Mouse (Mus musculus) embryo, embryonic 11 days (tissue): ENCODE results near the gene Ganc.
A peak's percentile ranks its signal among the peaks of the same experiment; 100 is the strongest.

Source experiments
- DNase-seq: peaks from one replicate; pipeline ENCODE4 v3.0.0-alpha.2; 2015

Gene Ganc

DNA sequence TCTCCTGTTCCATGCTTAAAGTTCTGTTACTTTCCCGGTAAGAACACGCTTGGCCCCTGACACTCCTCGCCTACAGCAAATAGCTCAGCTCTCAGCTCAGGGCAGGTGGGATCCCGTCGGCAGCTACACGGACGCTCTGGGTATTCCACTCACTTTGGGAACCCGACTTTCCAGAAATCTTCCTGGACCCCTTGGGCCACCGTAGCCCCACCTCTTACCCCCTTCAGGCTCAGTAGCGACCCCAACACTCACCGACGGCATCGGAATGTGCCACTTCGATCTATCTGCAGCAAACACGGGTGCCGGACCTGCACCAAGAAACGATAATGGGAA is at the start of gene Ganc:
TSS of gene Ganc (plus strand) at position 244 of the 333 bp plus-strand sequence.
- peak; percentile 80 for DNase-seq

DNA sequence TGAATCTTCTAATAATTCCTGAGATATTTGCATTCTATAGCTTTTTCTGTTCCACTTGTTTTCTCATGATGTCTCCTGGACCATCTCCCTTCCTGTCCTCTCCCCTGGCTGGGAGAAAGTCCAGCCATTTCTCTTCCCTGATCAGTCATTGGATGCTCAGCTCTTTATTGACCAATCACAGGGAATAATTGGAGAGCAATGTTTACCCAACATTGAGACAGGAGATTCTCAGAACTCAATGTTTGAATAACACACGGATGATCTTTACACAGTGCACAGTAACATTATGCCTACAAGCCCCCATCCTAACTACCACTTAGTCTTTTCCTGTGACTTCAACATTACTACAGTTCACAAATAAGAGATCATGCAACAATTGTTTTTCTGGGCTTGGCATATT is 43.3 kb upstream of the Ganc start:
- DNase-seq, result no peak

DNA sequence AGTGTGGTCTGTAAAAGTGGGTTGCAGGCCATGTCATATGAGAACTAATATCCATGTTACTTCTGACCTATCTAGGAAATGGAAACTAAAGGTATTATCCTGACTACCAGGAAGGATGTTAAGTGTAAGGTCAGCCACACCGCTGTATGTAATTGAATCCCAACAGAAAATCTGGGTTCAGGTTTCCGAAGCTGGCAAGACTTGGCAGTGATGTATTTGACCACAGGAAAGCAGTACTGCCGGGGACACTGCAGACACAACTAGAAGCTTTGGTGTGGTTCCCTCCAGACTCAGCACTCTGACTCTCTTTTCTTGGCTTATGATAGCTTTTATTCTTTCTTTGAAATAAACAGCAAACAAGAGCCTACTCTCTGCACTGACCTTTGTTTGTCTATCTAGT is 37.2 kb upstream of the Ganc start:
- no peak for DNase-seq

DNA sequence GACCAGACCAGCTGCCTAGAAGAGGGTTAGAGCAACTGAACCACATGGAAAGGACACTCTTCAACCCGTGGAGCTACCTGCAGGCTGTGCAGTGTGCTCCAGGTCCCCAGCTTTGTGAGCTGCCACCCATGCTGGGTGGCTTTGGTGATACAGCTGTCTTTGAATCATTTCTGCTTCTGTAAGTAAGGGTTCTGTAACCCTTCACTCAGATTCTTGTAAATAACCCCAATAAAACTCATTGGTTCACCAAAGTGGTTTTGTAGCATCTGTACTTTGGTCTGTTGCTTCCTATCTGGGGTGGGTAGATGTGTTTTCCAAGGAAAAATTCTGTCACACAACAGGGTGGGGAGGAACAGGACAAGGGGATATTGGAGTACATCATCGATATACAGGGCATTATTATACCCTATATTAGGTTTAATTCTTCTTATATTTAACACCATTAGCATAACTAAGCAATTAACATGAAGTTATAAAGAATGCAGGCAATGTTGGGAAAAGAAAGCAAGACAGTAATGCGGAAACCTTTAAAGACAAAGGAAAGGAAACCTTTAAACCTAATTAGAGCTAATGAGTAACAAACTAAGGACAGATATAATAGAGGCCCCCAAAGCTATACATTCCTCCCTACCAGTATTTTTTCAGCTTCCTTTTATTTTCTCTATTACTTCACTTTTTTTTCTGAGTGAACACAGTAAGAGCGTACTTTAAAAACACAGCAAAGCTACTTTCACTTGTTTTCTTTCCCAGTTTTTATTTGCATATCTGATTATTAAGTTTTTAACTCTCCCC is 36.1 kb upstream of the Ganc start:
- DNase-seq, result no peak

- no peak for DNase-seq
Observed at GRCm38 (mm10) chr2:120373858-120374257, 29.8 kb upstream of the Ganc start.

- DNase-seq, result no peak
Observed at GRCm38 (mm10) chr2:120386264-120386663, 17.4 kb upstream of the Ganc start.

DNA sequence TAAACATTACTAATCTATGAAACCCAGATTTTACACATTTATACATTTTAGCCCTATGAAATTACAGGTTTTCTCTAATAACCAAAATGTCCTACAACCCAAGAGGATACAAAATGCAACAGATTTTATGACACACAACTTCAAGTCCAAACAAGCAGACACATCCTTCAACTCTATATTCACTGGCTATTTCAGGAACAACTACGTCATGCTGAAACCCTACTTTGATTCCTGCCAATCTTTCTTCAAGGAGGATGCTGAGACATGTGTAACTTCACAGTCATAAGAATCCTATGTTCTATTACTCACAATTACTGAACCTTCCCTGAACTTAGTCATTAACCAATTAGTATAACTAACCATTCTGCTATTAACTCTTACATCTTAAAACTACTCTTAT is 16.4 kb upstream of the Ganc start:
- no peak for DNase-seq

DNA sequence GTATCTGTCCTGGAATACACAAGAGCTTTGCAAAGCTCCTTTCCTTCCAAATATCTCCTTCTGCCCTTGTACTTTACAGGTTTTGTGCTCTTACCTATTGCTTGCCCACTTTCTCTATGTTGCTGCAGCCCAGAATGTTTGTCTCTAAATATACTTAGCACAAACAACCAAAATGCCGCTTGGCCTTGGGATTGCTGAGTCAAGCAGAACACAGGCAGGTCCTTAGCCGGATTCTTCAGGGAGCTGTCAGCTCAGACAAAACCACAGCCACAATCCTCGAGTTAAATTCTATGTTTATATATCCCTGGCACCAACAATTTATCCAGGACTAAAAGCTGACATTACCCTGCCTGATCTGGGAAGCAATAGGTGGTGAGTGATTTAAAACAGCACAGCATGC is 14.3 kb upstream of the Ganc start:
- DNase-seq, result no peak

DNA sequence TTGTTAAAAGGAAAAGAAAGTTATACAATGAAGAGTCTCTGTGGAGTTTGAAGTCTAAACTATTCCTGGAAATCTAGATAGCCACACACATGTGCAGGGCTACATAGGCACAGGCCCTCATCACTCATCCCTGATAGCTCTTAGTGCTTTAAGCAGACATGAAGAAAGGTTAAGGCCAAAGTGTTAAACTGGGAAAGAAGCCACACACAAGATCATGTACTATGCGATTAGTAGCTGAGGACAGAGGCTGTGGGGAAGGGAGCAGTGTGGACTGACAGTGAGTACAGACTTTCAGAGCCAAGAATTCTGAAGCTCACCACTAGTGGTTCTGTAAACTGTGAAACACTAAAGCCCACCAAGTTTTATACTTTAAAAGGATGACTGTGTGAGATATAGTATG is 12.8 kb upstream of the Ganc start:
- DNase-seq, result no peak

GRCm38 (mm10) chr2:120392406-120392805 is 11.3 kb upstream of the Ganc start:
- peak; percentile 5 for DNase-seq

DNA sequence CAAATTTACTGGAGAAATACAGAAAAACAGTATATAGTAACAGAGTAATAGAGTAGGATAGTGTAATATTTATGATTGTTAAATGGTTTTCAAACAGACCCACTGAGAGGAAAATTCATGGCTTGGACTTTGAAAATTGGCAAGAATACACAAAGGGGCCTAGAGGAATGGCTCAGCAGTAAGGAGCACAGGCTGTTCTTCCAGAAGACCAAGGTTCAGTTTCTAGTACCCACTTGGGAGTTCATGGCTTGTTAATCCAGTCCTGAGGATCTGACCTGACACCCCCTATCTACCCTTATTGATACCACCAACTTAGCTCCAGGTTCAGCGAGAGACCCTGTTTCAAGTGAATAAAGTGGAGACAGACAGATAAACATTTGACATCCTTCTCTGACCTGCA is 5.7 kb upstream of the Ganc start:
- DNase-seq, result no peak

DNA sequence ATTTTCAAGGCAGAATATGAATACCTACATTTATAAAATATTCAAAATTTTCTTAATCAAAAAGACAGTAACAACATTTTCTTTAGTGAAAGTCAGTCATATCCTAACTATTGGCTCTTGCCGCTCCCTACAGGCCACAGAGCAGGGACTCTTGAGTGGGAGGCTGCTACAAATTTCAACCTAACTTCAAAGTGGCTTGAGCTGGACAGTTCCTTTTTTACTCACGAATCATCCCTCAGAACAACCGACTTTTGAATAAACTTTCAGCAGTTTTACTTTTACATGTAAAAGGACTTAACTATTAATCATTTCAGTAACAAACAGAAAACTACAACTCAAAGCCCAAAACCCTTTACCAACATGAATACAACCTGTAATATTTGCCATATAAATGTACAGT is 883 bp upstream of the Ganc start:
- no peak for DNase-seq

DNA sequence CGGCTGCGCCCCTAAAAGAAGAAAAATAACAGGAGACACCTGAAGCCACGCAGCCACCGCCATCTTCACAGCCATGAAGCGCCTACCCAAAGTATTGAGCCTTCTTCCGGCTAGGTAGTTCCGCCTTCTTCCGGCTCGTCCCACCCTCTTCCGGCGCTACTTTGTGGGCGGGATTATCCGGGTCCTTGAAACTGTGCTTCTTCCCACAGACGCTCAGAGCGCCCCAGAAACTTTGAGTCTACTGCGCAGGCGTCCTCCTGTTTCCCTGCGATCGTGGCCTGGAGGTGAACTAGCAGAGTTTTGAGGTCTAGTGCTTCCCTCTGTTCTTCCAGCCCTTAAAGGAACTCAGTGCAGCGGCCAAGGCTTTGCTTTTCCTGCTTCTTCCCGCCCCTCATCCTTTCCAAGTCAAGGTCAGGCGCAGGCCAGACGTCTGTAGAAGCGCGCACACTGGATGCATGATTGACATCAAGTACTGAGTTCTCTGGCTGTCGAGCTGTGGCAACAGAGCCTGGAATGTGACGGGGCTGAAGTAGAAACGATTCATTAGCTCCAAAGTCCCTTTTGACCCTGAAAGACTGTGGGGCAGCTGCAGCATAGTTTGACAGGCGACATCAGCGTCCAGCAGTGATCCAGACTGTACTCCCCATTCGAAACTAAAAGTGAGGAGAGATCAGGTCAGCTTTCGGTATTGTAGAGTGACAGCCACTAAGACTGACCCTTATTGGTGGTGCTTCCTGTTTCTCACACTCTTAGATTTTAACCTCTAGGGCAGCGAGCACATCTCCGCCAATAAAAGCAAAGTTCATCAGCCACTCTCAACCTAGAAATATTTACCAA is 508 bp downstream of the Ganc start, which contains the start of gene Tmem87a:
TSS of gene Tmem87a (minus strand) at position 128 of the 837 bp plus-strand sequence.
- peak; percentile 97 for DNase-seq

GRCm38 (mm10) chr2:120404823-120405765 is 1.4 kb downstream of the Ganc start:
- DNase-seq, result no peak

DNA sequence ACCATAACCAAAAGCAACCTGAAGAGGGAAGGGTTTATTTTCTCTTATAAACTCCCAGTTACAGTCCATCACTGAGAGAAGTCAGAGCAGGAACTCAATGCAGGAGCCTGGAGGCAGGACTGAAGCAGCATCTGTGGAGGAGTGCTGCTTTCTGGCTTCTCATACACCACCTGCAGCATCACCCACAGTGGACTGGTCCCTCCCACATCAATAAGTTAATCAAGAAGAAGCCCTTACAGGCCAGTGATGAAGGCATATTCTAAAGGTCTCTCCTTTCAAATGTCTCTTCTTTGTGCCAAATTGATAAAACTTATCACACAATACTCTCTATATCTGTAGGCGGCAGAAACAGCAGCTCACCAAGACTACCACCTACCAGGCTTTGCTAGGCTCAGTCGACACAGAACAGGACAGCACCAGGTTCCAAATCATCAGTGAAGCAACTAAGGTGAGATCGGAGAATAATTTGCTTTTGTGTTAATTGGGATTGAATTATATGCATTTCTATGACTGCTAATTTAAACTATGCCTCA is 7.5 kb downstream of the Ganc start:
- DNase-seq, result no peak

DNA sequence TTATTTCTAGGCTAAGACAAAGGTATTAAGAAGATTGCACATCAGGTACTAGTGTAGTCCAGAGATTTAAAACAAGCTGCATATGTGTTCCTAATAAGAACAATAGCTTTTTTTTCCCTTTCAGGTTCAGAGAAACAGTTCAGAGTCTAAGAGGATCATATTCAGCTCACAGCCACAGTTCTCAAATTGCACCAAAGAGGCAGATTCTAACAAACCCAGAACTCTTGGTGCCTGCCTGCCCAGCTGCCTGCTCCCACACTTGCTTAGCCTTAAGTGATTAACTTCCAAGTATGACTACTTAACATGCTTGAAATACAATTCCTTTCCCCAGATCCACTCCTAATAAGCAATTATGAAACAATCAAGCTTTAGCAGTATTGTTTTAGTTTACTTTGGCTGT is 10.4 kb downstream of the Ganc start:
- DNase-seq, result no peak

- no peak for DNase-seq
Observed at GRCm38 (mm10) chr2:120414738-120415414, 11.2 kb downstream of the Ganc start.

DNA sequence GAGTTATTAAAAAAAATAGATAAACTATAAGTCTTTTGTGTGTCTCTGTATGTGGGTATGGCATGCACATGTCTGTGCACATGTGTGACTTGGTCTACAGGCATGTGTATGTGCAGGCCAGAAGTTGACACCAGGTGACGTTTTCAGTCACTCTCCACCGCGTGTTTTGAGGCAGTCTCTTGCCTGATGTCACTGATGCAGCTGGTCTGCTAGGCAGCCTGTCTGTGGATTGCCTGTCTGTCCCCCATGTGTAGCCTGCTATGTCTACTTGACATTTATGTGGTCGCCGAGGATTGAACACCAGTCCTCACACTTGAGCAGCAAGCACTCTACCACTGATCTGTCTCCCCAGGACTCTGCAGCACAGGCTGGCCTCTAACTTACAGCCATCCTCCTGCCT is 20.7 kb downstream of the Ganc start:
- no peak for DNase-seq

- no peak for DNase-seq
Observed at GRCm38 (mm10) chr2:120444486-120444885, 40.8 kb downstream of the Ganc start.

- DNase-seq, result no peak
Observed at GRCm38 (mm10) chr2:120446373-120446772, 42.7 kb downstream of the Ganc start.

- no peak for DNase-seq
Observed at GRCm38 (mm10) chr2:120447306-120447705, 43.6 kb downstream of the Ganc start.

GRCm38 (mm10) chr2:120450724-120451123 is 47.0 kb downstream of the Ganc start:
- DNase-seq, result no peak
